Mouse (Mus musculus) granulocyte monocyte progenitor cell, adult 5-6 weeks (primary cell): ENCODE results near the gene Tssc4. TPM values are rescaled to one million over a fixed set of nuclear protein-coding genes. Genes with fewer than 3 reads are reported as not detected.

ENCODE experiments used
- ATAC-seq: replicated peaks from 2 replicates; pipeline ENCODE4 v1.8.0; 2016; ENCODE audit warnings: mild to moderate bottlenecking, moderate TSS enrichment, inconsistent platforms; ENCODE audit not compliant: poor library complexity, severe bottlenecking
- total RNA-seq, 2 experiments: library from RNA; stranded (forward) in 1 of 2; stranded (reverse) in 1 of 2; fragments of 200-712, 200-1000 nt in 1 of 2; fragments of >200 nt in 1 of 2; fragmentation: Nextera tagmentation in 1 of 2; gene quantifications; 2 replicates each; pipeline ENCODE4 v1.2.3; 2014 to 2017

The Tssc4 gene
- total RNA-seq, 2 experiments from 2014 or later, result 28.1 to 45.6 TPM

- ATAC-seq, result peak; percentile 63
These were observed 37.8 kb downstream of the Tssc4 start for GRCm38 (mm10) chr7:143106672-143107465.

- ATAC-seq, result no peak
These were observed 39.2 kb downstream of the Tssc4 start for GRCm38 (mm10) chr7:143108200-143108599.

GRCm38 (mm10) chr7:143108996-143109660 is 40.1 kb downstream of the Tssc4 start:
- ATAC-seq, result no peak

GRCm38 (mm10) chr7:143109696-143110095 is 40.6 kb downstream of the Tssc4 start:
- no peak for ATAC-seq

GRCm38 (mm10) chr7:143110803-143111202 is 41.8 kb downstream of the Tssc4 start:
- no peak for ATAC-seq

GRCm38 (mm10) chr7:143111719-143112118 is 42.7 kb downstream of the Tssc4 start:
- ATAC-seq, result no peak

GRCm38 (mm10) chr7:143112395-143112794 is 43.3 kb downstream of the Tssc4 start:
- ATAC-seq, result no peak

GRCm38 (mm10) chr7:143114773-143115172 is 45.7 kb downstream of the Tssc4 start:
- ATAC-seq, result no peak

- no peak for ATAC-seq
These were observed 47.5 kb downstream of the Tssc4 start for GRCm38 (mm10) chr7:143116521-143116920.

- peak; percentile 78 for ATAC-seq
These were observed 50.4 kb downstream of the Tssc4 start for GRCm38 (mm10) chr7:143119407-143119806.

- ATAC-seq, result peak; percentile 17; the same call in 1 of the 2 replicates
These were observed 50.8 kb downstream of the Tssc4 start for GRCm38 (mm10) chr7:143119826-143120225.

Other genes starting within 250 kb of the Tssc4 start
- gene Th, start 138.1 kb upstream of the Tssc4 start, total RNA-seq (2014; fragmentation: Nextera tagmentation), result not detected in 2 replicates
- gene Th, start 138.1 kb upstream of the Tssc4 start, total RNA-seq (2017), result not detected in 2 replicates
- 2.0 TPM in 2 replicates for gene Ascl2, start 100.0 kb upstream of the Tssc4 start, total RNA-seq (2014; fragmentation: Nextera tagmentation)
- 0.34 and 0.82 TPM in 2 replicates for gene Ascl2, start 100.0 kb upstream of the Tssc4 start, total RNA-seq (2017)
- gene Tspan32, start 64.2 kb upstream of the Tssc4 start, total RNA-seq (2014; fragmentation: Nextera tagmentation), result 140 and 158 TPM in 2 replicates
- gene Tspan32, start 64.2 kb upstream of the Tssc4 start, total RNA-seq (2017), result 95.1 and 117 TPM in 2 replicates
- 63.8 and 77.3 TPM in 2 replicates for gene Cd81, start 16.5 kb upstream of the Tssc4 start, total RNA-seq (2014; fragmentation: Nextera tagmentation)
- gene Cd81, start 16.5 kb upstream of the Tssc4 start, total RNA-seq (2017), result 159 and 201 TPM in 2 replicates
- gene Trpm5, start 25.4 kb downstream of the Tssc4 start, total RNA-seq (2014; fragmentation: Nextera tagmentation), result not detected in 2 replicates
- not detected in 2 replicates for gene Trpm5, start 25.4 kb downstream of the Tssc4 start, total RNA-seq (2017)
- not detected in 2 replicates for gene Kcnq1, start 37.1 kb downstream of the Tssc4 start, total RNA-seq (2014; fragmentation: Nextera tagmentation)
- gene Kcnq1, start 37.1 kb downstream of the Tssc4 start, total RNA-seq (2017), result not detected in 2 replicates